ENCODE assay signal across 7 mouse cellular contexts in the genomic region with DNA sequence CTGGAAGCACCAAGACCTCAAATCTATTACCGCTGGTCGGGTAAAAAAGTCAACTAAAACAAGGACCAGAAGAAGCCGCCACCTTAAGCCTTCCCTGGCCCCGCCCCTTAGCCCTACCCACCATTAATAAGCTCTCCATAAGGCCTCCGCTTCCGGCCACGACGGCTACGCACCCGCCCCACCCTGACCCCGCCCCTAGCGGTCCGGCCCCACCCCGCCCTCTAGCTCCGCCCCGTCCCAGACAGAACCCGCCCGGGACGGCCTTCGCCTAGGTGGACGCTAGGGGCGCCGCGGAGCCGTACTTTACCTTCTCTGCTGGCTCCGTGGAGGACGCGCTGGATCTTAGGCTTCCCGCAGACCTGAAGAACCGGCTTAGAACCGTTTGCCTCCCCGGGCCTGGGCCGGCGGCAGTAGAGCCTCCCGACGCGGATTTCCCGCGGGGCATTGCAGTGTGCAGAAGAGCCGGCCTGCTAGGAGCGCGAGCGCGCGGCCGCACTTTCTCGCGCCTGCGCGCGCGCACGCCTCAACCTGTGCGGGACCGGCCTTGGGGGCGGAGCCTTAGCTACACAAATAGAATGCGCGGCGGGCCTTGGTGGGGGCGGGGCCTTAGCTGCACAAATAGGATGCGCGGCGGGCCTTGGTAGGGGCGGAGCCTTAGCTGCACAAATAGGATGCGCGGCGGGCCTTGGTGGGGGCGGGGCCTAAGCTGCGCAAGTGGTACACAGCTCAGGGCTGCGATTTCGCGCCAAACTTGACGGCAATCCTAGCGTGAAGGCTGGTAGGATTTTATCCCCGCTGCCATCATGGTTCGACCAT. TPM values are rescaled to one million over a fixed set of nuclear protein-coding genes. Genes with fewer than 3 reads are reported as not detected.
DNase-seq lines count a peak whose midpoint lies in the region; ATAC-seq lines count a peak whose summit lies in the region.

TSS of gene Dhfr (plus strand) at position 271 of the 816 bp plus-strand sequence.
TSS of gene Msh3 (minus strand) at position 548 of the 816 bp plus-strand sequence.

- peak; percentile 95 for DNase-seq in adrenal gland, adult 8-10 months
- DNase-seq in embryo, embryonic 9.5 days (ENCODE audit: extremely low spot score): peak; percentile 99
- peak; percentile 96 to 97 for DNase-seq in gastrocnemius, postnatal 4 days (ENCODE audit: low spot score in 2 of 2)
- DNase-seq in left cerebral cortex, postnatal 36 days (ENCODE audit: low spot score in 2 of 2): peak; percentile 94 to 95
- DNase-seq in midbrain, embryonic 11.5 days (ENCODE audit: low spot score, missing footprints): peak; percentile 100
- DNase-seq in skeletal muscle tissue, adult 2 months (ENCODE audit: low read depth, low spot score): peak; percentile 97

- under 1% methylated on average over 76 of the region's 76 CpGs for WGBS in intestine, embryonic 16.5 days
- under 1% methylated on average over 75 of the region's 76 CpGs for WGBS in midbrain, embryonic 11.5 days

- H3K27me3 ChIP-seq in intestine, embryonic 16.5 days (replicated peaks; ENCODE audit: control insufficient read depth, insufficient read depth, low read length): no peaks in the 10 kb centered on the region
- no peaks in the 10 kb centered on the region for H3K27me3 ChIP-seq in midbrain, embryonic 11.5 days (ENCODE audit: control insufficient read depth, insufficient read depth, low read length)

- no peaks in the 10 kb centered on the region for H3K9me3 ChIP-seq in intestine, embryonic 16.5 days (ENCODE audit: control insufficient read depth, low read length)
- H3K9me3 ChIP-seq in midbrain, embryonic 11.5 days (ENCODE audit: control insufficient read depth, low read length): no peaks in the 10 kb centered on the region

- peak within 1 kb of the TSS; percentile 94 for H3K27ac ChIP-seq in intestine, embryonic 16.5 days (ENCODE audit: low read length)
- peak within 1 kb of the TSS; percentile 46 for H3K27ac ChIP-seq in midbrain, embryonic 11.5 days (ENCODE audit: low read depth, low read length)

- peak; percentile 97 for ATAC-seq in intestine, embryonic 16.5 days
- ATAC-seq in midbrain, embryonic 11.5 days (ENCODE audit: low FRiP score): peak; percentile 98

- intact Hi-C loops in left cerebral cortex, postnatal 36 days (cut with DNase I): loop anchor here (5.0 kb wide), 3 partner anchors 73 to 388 kb away; partner anchors contain the start of genes Ankrd34b and Fam151b

- peaks cover 14% of the 10 kb centered on the region for H3K4me1 ChIP-seq in intestine, embryonic 16.5 days (ENCODE audit: control insufficient read depth, insufficient read depth, low read length)
- H3K4me1 ChIP-seq in midbrain, embryonic 11.5 days (ENCODE audit: control insufficient read depth, insufficient read depth, low read length): peaks cover 10% of the 10 kb centered on the region; the same call in 1 of the 2 replicates

- H3K36me3 ChIP-seq in intestine, embryonic 16.5 days (ENCODE audit: control insufficient read depth, insufficient read depth, low read length): no peaks in the 10 kb centered on the region
- H3K36me3 ChIP-seq in midbrain, embryonic 11.5 days (ENCODE audit: control insufficient read depth, insufficient read depth, low read length): no peaks in the 10 kb centered on the region; the same call in 1 of the 2 replicates

- peak within 1 kb of the TSS; percentile 87 for H3K9ac ChIP-seq in intestine, embryonic 16.5 days (ENCODE audit: low read depth, low read length)
- H3K9ac ChIP-seq in midbrain, embryonic 11.5 days (ENCODE audit: low read length): peak within 1 kb of the TSS; percentile 73

- peak within 1 kb of the TSS; percentile 92 for H3K4me2 ChIP-seq in intestine, embryonic 16.5 days (ENCODE audit: low read depth, low read length)
- peak within 1 kb of the TSS; percentile 90 for H3K4me2 ChIP-seq in midbrain, embryonic 11.5 days

- peak within 1 kb of the TSS; percentile 81 for H3K4me3 ChIP-seq in intestine, embryonic 16.5 days (ENCODE audit: low read length)
- H3K4me3 ChIP-seq in midbrain, embryonic 11.5 days (ENCODE audit: low read depth, low read length): peak within 1 kb of the TSS; percentile 68

RNA-seq across cellular contexts. Expression of gene Dhfr, which starts in this region (rescaled TPM):
- total RNA-seq in adrenal gland, adult 8-10 months (2022): 1 to 10 TPM; 3.3 to 3.6 (median 3.4) TPM
- 1 to 10 TPM; 3.8 to 4.1 TPM for total RNA-seq in gastrocnemius, postnatal 4 days (2021)
- 15.8 and 17.8 TPM in 2 replicates for polyA plus RNA-seq in intestine, embryonic 16.5 days (2015; fragmentation: Nextera tagmentation; extraction: Ambion mirVana)
- total RNA-seq in left cerebral cortex, postnatal 36 days (2021): 1 to 10 TPM; 1.6 to 1.7 TPM
- 25.3 and 25.8 TPM in 2 replicates for polyA plus RNA-seq in midbrain, embryonic 11.5 days (2014; fragmentation: Nextera tagmentation; extraction: Ambion mirVana)

RNA-seq across cellular contexts. Expression of gene Msh3, which starts in this region (rescaled TPM):
- 10 to 100 TPM; 21.4 to 29.9 (median 26.2) TPM for total RNA-seq in adrenal gland, adult 8-10 months (2022)
- 10 to 100 TPM; 16.2 to 22.0 TPM for total RNA-seq in gastrocnemius, postnatal 4 days (2021)
- 16.4 and 17.1 TPM in 2 replicates for polyA plus RNA-seq in intestine, embryonic 16.5 days (2015; fragmentation: Nextera tagmentation; extraction: Ambion mirVana)
- 10 to 100 TPM; 19.0 to 25.1 TPM for total RNA-seq in left cerebral cortex, postnatal 36 days (2021)
- 35.3 and 41.2 TPM in 2 replicates for polyA plus RNA-seq in midbrain, embryonic 11.5 days (2014; fragmentation: Nextera tagmentation; extraction: Ambion mirVana)

Comparison
In these comparisons a context has a peak if more than half of its experiments do, and no peak if none do; other contexts are left out.
1. Peak in every context shown above with its lines: DNase-seq, ATAC-seq, H3K4me3 ChIP-seq and H3K27ac ChIP-seq.